Mouse (Mus musculus) heart, adult 2 months (tissue): ENCODE data around the gene Chid1.

Experiments
- CTCF ChIP-seq: fragments of 200-600 bp; IDR thresholded peaks from 2 replicates; pipeline ENCODE4 v1.8.1; 2022; ENCODE audit warnings: antibody characterized with exemption, mild to moderate bottlenecking, moderate library complexity
- EP300 ChIP-seq: fragments of 200-500 bp; IDR thresholded peaks from 2 replicates; pipeline ENCODE4 v1.6.1; 2011; ENCODE audit warnings: low read depth, low read length, control low read depth; ENCODE audit not compliant: insufficient read depth
- POLR2A ChIP-seq: fragments of 200-500 bp; IDR thresholded peaks from 2 replicates; pipeline ENCODE4 v1.6.1; 2011; ENCODE audit warnings: mild to moderate bottlenecking, low read depth, low read length, control low read depth; ENCODE audit not compliant: insufficient read depth

DNA sequence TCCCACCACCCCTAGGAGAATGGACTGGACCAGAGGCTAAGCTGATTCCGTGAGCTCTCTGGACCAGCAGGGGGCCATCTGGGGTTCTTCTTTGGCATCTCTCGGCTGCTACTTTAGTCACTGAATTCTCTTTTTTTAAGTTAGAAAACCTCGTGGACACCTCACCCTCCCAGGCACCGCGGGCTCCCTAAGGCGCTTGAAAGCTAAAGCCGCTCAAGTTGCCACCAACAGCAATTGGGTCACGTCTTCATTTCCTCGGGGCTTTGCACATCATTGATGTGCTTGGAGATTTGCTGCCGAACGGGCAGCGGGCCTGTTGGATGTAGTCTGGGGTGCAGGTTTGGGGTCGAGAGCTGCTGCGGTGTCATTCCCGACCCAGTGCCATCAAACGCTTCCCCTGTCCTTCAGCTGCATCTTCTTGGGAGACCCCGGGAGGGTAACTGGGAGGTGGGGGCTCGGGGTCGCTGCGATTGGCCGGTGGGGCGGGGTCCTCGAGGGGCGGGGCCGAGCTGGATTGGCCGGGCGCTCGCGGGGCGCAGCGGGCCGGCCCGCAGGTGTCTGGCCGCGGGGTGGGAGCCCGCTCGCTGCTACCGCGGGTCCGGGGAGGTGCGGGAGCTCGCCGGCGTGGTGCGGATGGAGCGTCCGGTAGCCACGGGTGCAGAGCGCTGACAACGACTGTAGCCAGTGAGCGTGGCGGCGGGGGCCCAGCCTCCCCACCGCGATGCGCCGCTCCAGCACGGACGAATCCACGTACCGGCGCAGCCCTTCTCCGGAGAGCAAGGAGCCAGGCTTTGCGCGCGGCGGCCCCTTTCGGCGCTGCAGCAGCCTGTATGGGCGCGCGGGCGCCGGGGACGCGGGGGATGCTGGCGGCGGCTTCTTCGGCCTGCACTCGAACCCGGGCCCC, 57.9 kb downstream of the Chid1 start:
- TF ChIP-seq CTCF, result peak; percentile 69
- no peak for TF ChIP-seq POLR2A
- no peak for TF ChIP-seq EP300
